Mouse (Mus musculus) stomach, postnatal 0 days (tissue): Measurements from ENCODE around the gene Dmtf1. TPM values are rescaled to one million over a fixed set of nuclear protein-coding genes. Genes with fewer than 3 reads are reported as not detected.
"Not testable (repeated sequence)": the region's sequence is repeated elsewhere in the genome, so short reads cannot be mapped to it uniquely, and the experiment has no call there.

Source experiments
- ATAC-seq: fragments of 200-750 bp; cut with Nextera tagmentation; 2 replicates; pipeline ENCODE4 v1.8.0; 2017; ENCODE audit not compliant: low FRiP score, low TSS enrichment
- DNase-seq: peaks from one replicate; pipeline ENCODE4 v3.0.0-alpha.2; 2016; ENCODE audit warnings: low spot score
- H3K27ac ChIP-seq: fragments of 300-500 bp; sonication (generic); replicated peaks from 2 replicates; pipeline ENCODE4 v1.5.1; 2014; ENCODE audit warnings: mild to moderate bottlenecking, control low read depth
- H3K27me3 ChIP-seq: fragments of 300-500 bp; sonication (generic); 2 replicates; pipeline ENCODE4 v1.6.1; 2014; ENCODE audit warnings: low read length; ENCODE audit not compliant: control insufficient read depth, insufficient read depth
- H3K36me3 ChIP-seq: fragments of 300-500 bp; sonication (generic); 2 replicates; pipeline ENCODE4 v1.6.1; 2014; ENCODE audit warnings: low read length, mixed read lengths; ENCODE audit not compliant: control insufficient read depth, insufficient read depth
- H3K4me1 ChIP-seq: fragments of 300-500 bp; sonication (generic); replicated peaks from 2 replicates; pipeline ENCODE4 v1.6.1; 2014; ENCODE audit warnings: antibody characterized with exemption; ENCODE audit not compliant: control insufficient read depth, insufficient read depth
- H3K4me2 ChIP-seq: fragments of 300-500 bp; sonication (generic); replicated peaks from 2 replicates; pipeline ENCODE4 v1.6.1; 2014; ENCODE audit warnings: low read depth, mild to moderate bottlenecking, control low read depth, moderate library complexity
- H3K4me3 ChIP-seq: fragments of 300-500 bp; sonication (generic); 2 replicates; pipeline ENCODE4 v1.5.1; 2014; ENCODE audit warnings: low read depth, low read length, control low read depth
- H3K9ac ChIP-seq: fragments of 300-500 bp; sonication (generic); 2 replicates; pipeline ENCODE4 v1.6.1; 2014; ENCODE audit warnings: mild to moderate bottlenecking, low read length, control low read depth, mixed read lengths
- H3K9me3 ChIP-seq: fragments of 300-500 bp; sonication (generic); 2 replicates; pipeline ENCODE4 v1.6.1; 2016; ENCODE audit warnings: low read length; ENCODE audit not compliant: control insufficient read depth
- CTCF ChIP-seq: IDR thresholded peaks from 2 replicates; pipeline ENCODE4 v1.5.1; 2016; ENCODE audit warnings: antibody characterized with exemption, low read depth, mild to moderate bottlenecking, moderate library complexity
- EP300 ChIP-seq: optimal IDR thresholded peaks from 2 replicates; pipeline ENCODE3; 2016; ENCODE audit warnings: antibody characterized with exemption
- WGBS: fragments of 180-500 bp; shearing (Covaris S2); extraction: QIAGEN DNeasy Blood & Tissue Kit; methylation state at CpG from one replicate; pipeline ENCODE4 v1.1.7; 2014; 5-methylcytosine and 5-hydroxymethylcytosine counted together
- polyA plus RNA-seq: library from polyadenylated mRNA; unstranded; fragments of >200 nt; fragmentation: Nextera tagmentation; extraction: Ambion mirVana; gene quantifications from 2 replicates; pipeline ENCODE4 v1.2.1, GENCODE M21; 2015

The Dmtf1 gene
- polyA plus RNA-seq, result 9.5 and 10.7 TPM in 2 replicates

DNA sequence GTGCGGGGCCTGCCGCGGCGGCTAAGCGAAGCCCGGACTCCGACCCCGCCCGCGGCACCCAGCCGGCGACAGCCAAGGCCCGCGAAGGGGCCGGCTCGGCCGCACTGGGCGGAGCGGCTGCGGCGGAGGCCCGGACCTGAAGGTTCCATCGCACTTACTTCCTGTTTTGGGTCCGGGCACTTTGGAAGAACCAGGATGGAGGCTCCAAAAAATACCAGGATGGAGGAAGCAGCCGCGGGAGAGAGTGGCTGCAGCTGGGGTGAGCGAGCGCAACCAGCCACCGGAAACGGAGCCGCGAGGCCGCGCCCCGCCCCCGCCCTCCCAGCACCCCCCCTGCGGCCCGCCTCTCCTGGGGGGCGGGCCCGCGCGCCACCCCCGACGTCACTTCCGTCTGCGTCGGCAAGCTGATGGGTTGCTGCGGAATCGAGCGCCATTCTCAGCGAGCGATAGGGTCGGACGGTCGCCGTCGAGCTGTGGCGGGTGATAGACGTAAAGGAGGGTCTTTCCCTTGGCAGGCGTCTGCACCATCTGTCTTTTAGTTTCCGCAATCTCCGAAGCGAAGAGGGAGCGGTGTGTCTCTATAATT is at the start of gene Dmtf1:
Dmtf1 (minus strand) TSS at position 321 of the 586 bp plus-strand sequence.
- Histone ChIP-seq H3K4me2 (peak within 1 kb of the TSS; percentile 60), H3K27ac (peak within 1 kb of the TSS; percentile 100), H3K9ac (peak within 1 kb of the TSS; percentile 99), H3K36me3 (no peaks in the 10 kb centered on the region), H3K27me3 (no peaks in the 10 kb centered on the region), H3K4me3 (peak within 1 kb of the TSS; percentile 90), H3K4me1 (no peaks in the 10 kb centered on the region), H3K9me3 (no peaks in the 10 kb centered on the region)
- DNase-seq, result peak; percentile 96
- WGBS, result under 1% methylated on average over 54 of the region's 64 CpGs
- peak; percentile 98 for ATAC-seq
- TF ChIP-seq CTCF (no peak), EP300 (no peak)

DNA sequence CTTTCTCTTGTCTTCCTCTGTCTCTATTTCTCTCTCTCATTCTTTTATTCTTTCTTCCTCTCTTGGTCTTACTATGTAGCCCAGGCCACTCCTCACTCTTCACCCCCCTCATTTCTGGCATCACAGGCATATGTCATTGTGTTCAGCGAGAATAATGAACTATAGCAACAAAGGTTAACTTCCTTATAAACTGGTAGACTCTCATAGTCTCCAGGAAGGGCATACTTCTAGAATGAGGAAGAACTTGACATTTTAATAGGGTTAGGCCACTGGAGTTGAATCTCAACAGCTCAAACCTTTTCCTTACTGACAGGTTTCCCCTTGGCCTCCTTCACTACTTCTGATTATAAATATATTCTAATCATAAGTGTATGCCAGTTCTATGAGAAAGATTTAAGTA is 24.9 kb upstream of the Dmtf1 start:
- 74% methylated on average over 1 of the region's 1 CpGs for WGBS
- DNase-seq, result no peak
- no peaks in the 10 kb centered on the region for H3K27me3 ChIP-seq

DNA sequence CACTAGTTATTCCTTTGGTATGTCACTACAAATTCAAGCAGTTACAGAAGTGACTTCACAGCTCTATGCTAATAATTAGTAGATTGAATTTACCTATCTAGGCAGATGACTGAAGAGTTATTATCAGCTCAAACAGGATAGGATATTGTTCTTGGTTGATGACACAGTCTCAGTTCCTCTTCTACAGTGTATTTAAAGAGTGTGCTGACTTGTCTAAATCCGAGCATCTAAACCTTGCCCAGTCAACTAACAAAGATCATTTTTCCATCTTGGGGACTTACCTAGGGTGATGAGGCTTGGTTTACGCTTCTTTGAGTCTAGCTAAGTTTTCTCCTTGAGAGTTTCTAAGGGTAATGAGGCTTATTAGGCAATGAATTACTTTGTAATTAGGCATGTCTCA is 11.7 kb upstream of the Dmtf1 start:
- H3K4me2 ChIP-seq, result no peak overlapping the region
- no peaks in the 10 kb centered on the region for H3K4me1 ChIP-seq
- no peak for TF ChIP-seq EP300
- TF ChIP-seq CTCF, result no peak
- WGBS, result 73% methylated on average over 2 of the region's 2 CpGs
- H3K9me3 ChIP-seq, result no peaks in the 10 kb centered on the region
- no peak overlapping the region for H3K27ac ChIP-seq
- H3K36me3 ChIP-seq, result no peaks in the 10 kb centered on the region
- H3K9ac ChIP-seq, result no peak overlapping the region
- DNase-seq, result no peak
- ATAC-seq, result no peak
- no peaks in the 10 kb centered on the region for H3K27me3 ChIP-seq
- H3K4me3 ChIP-seq, result no peak overlapping the region

More for the DNA sequence above, 24.9 kb upstream of the Dmtf1 start:
- TF ChIP-seq EP300, result no peak
- TF ChIP-seq CTCF, result no peak
- no peak for ATAC-seq
- no peak overlapping the region for H3K9ac ChIP-seq
- no peaks in the 10 kb centered on the region for H3K9me3 ChIP-seq
- no peak overlapping the region for H3K4me2 ChIP-seq
- H3K36me3 ChIP-seq, result no peaks in the 10 kb centered on the region
- no peak overlapping the region for H3K4me3 ChIP-seq
- no peaks in the 10 kb centered on the region for H3K4me1 ChIP-seq
- H3K27ac ChIP-seq, result no peak overlapping the region

DNA sequence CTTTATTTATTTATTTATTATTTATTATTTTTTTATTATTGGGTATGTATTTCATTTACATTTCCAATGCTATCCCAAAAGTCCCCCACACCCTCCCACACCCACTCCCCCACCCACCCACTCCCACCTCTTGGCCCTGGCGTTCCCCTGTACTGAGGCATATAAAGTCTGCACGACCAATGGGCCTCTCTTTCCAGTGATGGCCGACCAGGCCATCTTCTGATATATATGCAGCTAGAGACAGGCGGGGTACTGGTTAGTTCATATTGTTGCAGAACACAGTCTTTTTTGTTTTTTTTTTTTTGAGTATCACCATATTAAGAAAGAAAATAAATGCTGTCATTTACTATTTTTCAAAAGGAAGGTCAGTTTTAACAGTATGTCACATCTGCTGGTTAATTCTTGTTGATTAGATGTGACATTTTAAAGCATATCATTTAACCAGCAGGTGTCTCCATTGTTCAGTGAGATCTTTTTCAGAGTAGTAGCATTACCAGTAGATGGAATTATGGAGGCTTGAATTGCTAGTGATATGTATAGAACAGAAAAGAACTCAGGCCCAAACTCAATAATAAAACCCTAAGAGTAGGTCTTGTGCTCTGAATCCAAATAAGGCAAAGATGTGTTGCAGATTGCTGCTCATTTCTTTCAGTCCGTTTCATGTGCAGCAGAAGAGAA is 7.9 kb upstream of the Dmtf1 start:
- H3K27ac ChIP-seq, H3K4me2 ChIP-seq, H3K9me3 ChIP-seq, H3K9ac ChIP-seq, H3K36me3 ChIP-seq, H3K4me3 ChIP-seq, H3K4me1 ChIP-seq, H3K27me3 ChIP-seq, DNase-seq, ATAC-seq: not testable (repeated sequence)
- TF ChIP-seq CTCF, result peak; percentile 69
- 91% methylated on average over 4 of the region's 5 CpGs for WGBS

DNA sequence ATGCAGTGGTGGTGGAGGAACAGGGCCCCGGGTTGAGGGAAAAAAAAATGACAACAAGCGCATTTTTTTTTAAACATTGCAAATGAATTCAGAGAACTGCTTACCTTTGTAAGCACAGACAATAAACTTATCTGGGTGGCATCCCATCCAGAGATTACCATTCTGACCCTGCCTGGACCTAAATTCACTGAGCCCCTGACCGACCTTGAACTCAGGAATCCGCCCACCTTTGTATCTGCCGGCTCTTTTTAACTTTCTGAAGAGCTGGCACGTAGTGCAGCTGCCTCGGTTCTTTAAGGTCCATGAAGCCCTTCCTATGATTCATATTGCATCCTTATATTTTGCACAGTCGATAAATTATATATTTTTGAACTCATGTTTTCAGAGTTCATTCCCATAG is 4.8 kb upstream of the Dmtf1 start:
- Histone ChIP-seq H3K27ac (no peak overlapping the region), H3K4me2 (no peak overlapping the region), H3K27me3 (no peaks in the 10 kb centered on the region), H3K4me3 (no peak overlapping the region), H3K9me3 (no peaks in the 10 kb centered on the region), H3K9ac (no peak overlapping the region), H3K36me3 (no peaks in the 10 kb centered on the region), H3K4me1 (no peaks in the 10 kb centered on the region)
- TF ChIP-seq EP300 (no peak), CTCF (no peak)
- ATAC-seq (no peak), DNase-seq (no peak)
- WGBS, result 61% methylated on average over 8 of the region's 8 CpGs

DNA sequence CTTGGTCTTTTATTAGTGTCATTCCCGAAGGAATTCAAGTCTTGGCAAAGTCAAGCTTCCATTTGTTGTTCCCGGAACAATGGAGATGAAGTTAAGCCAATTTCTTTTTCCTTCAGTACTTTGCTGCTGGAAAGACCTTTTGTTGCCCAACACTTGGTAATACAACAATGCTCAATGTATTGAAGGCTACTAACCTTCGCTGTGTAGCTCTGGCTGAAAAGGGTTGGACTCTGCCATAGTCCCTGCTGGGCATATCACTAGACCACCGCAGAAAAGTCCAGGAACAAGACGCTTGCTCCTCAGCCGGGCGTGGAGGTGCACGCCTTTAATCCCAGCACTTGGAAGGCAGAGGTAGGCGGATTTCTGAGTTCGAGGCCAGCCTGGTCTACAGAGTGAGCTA is 3.6 kb upstream of the Dmtf1 start:
- H3K27me3 ChIP-seq, H3K27ac ChIP-seq, H3K36me3 ChIP-seq, H3K9ac ChIP-seq, H3K9me3 ChIP-seq, DNase-seq, ATAC-seq, H3K4me1 ChIP-seq, H3K4me2 ChIP-seq, H3K4me3 ChIP-seq: not testable (repeated sequence)
- WGBS, result 88% methylated on average over 10 of the region's 10 CpGs
